Mouse (Mus musculus) CH12.LX (cell line): ENCODE measurements around the gene Cox14. TPM values are rescaled to one million over a fixed set of nuclear protein-coding genes. Genes with fewer than 3 reads are reported as not detected.

Source experiments
- DNase-seq: peaks from one replicate; pipeline ENCODE4 v3.0.0-alpha.2; 2013; ENCODE audit errors: extremely low read depth
- H3K27ac ChIP-seq: 2 replicates; pipeline ENCODE4 v1.5.1; 2012; ENCODE audit warnings: low read depth, mild to moderate bottlenecking, control low read depth, moderate library complexity; ENCODE audit not compliant: insufficient read depth
- H3K27me3 ChIP-seq: replicated peaks from 2 replicates; pipeline ENCODE3; 2012; ENCODE audit warnings: inconsistent platforms
- H3K36me3 ChIP-seq, 2 experiments: replicated peaks in 1 of 2; 2 replicates each; pipeline versions ENCODE3 to v1.6.1; 2012; ENCODE audit warnings: inconsistent platforms in 1 of 2, low read length in 1 of 2, mild to moderate bottlenecking in 1 of 2, mixed read lengths in 1 of 2, moderate library complexity in 1 of 2; ENCODE audit not compliant: control insufficient read depth in 1 of 2, insufficient read depth in 1 of 2
- H3K4me1 ChIP-seq, 2 experiments: 2 replicates each; pipeline ENCODE4 v1.6.1; 2012; ENCODE audit warnings: inconsistent platforms in 1 of 2, moderate library complexity in 1 of 2; ENCODE audit not compliant: insufficient read depth in 2 of 2, control insufficient read depth in 1 of 2
- H3K4me2 ChIP-seq: 2 replicates; pipeline ENCODE4 v1.6.1; 2012; ENCODE audit warnings: low read depth, mild to moderate bottlenecking, control low read depth; ENCODE audit not compliant: poor library complexity, insufficient read depth, severe bottlenecking
- H3K4me3 ChIP-seq, 3 experiments: fragments of 150-350 bp in 1 of 3; sonication (generic) in 1 of 3; replicated peaks in 1 of 3; 2 replicates each; pipeline versions ENCODE3 to v1.5.1; 2011 to 2012; ENCODE audit warnings: low read depth in 2 of 3, low read length in 2 of 3, mild to moderate bottlenecking in 2 of 3, moderate library complexity in 2 of 3, control low read depth in 1 of 3, improper control_type of control experiment in 1 of 3, inconsistent platforms in 1 of 3, mixed read lengths in 1 of 3; ENCODE audit not compliant: poor library complexity in 1 of 3
- H3K79me2 ChIP-seq: replicated peaks from 2 replicates; pipeline ENCODE4 v1.6.1; 2012; ENCODE audit warnings: mild to moderate bottlenecking, moderate library complexity; ENCODE audit not compliant: control insufficient read depth, poor library complexity, insufficient read depth, severe bottlenecking; ENCODE audit errors: extremely low read depth
- H3K9ac ChIP-seq: 2 replicates; pipeline ENCODE4 v1.6.1; 2012; ENCODE audit warnings: low read depth, mild to moderate bottlenecking, control low read depth, moderate library complexity; ENCODE audit not compliant: insufficient read depth
- H3K9me3 ChIP-seq: replicated peaks from 2 replicates; pipeline ENCODE3; 2012; ENCODE audit warnings: low read length, inconsistent platforms, mixed read lengths
- CTCF ChIP-seq, 2 experiments: IDR thresholded peaks in 1 of 2; conservative IDR thresholded peaks in 1 of 2; 2 replicates each; pipeline ENCODE4 v1.5.1; 2011 to 2012; ENCODE audit warnings: low read depth in 2 of 2, low read length in 2 of 2, improper control_type of control experiment in 1 of 2, inconsistent platforms in 1 of 2, mild to moderate bottlenecking in 1 of 2, moderate library complexity in 1 of 2
- GABPA ChIP-seq: IDR thresholded peaks from 2 replicates; pipeline ENCODE4 v1.6.1; 2012; ENCODE audit warnings: low read depth, low read length, improper control_type of control experiment, inconsistent platforms; ENCODE audit not compliant: insufficient replicate concordance
- KAT2A ChIP-seq: IDR thresholded peaks from 2 replicates; pipeline ENCODE4 v1.6.1; 2012; ENCODE audit warnings: low read length, improper control_type of control experiment, inconsistent platforms; ENCODE audit not compliant: insufficient replicate concordance
- MAFK ChIP-seq: IDR thresholded peaks from 2 replicates; pipeline ENCODE4 v1.6.1; 2011; ENCODE audit warnings: low read length, improper control_type of control experiment; ENCODE audit not compliant: insufficient replicate concordance
- MAX ChIP-seq: IDR thresholded peaks from 2 replicates; pipeline ENCODE4 v1.6.1; 2011; ENCODE audit warnings: low read length, improper control_type of control experiment
- NELFE ChIP-seq: IDR thresholded peaks from 2 replicates; pipeline ENCODE4 v1.6.1; 2011; ENCODE audit warnings: low read depth, low read length, improper control_type of control experiment
- NRF1 ChIP-seq: IDR thresholded peaks from 2 replicates; pipeline ENCODE4 v1.6.1; 2014; ENCODE audit warnings: low read depth, mild to moderate bottlenecking, inconsistent platforms, low read length, improper control_type of control experiment, moderate library complexity
- PAX5 ChIP-seq: IDR thresholded peaks from 2 replicates; pipeline ENCODE4 v1.6.1; 2012; ENCODE audit warnings: low read length, inconsistent platforms, mixed read lengths
- POLR2AphosphoS2 ChIP-seq: IDR thresholded peaks from 2 replicates; pipeline ENCODE4 v1.6.1; 2011; ENCODE audit warnings: low read depth, low read length, improper control_type of control experiment
- SIN3A ChIP-seq: IDR thresholded peaks from 2 replicates; pipeline ENCODE4 v1.6.1; 2012; ENCODE audit warnings: low read length, improper control_type of control experiment, inconsistent platforms
- TBP ChIP-seq: conservative IDR thresholded peaks from 2 replicates; pipeline ENCODE4 v1.6.1; 2011; ENCODE audit warnings: low read depth, low read length, improper control_type of control experiment
- TCF12 ChIP-seq: IDR thresholded peaks from 2 replicates; pipeline ENCODE4 v1.6.1; 2014; ENCODE audit warnings: low read depth, mild to moderate bottlenecking, inconsistent platforms, low read length, improper control_type of control experiment
- UBTF ChIP-seq: IDR thresholded peaks from 2 replicates; pipeline ENCODE4 v1.6.1; 2012; ENCODE audit warnings: low read depth, mild to moderate bottlenecking, inconsistent platforms, low read length, improper control_type of control experiment, moderate library complexity
- USF1 ChIP-seq: IDR thresholded peaks from 2 replicates; pipeline ENCODE4 v1.6.1; 2014; ENCODE audit warnings: low read depth, mild to moderate bottlenecking, inconsistent platforms, low read length, improper control_type of control experiment
- ZNF384 ChIP-seq: IDR thresholded peaks from 2 replicates; pipeline ENCODE4 v1.6.1; 2012; ENCODE audit warnings: low read depth, low read length, improper control_type of control experiment, inconsistent platforms
- dilution Hi-C: fragments of 300-500 bp; cut with MboI; formaldehyde crosslinking; loops from 2 replicates; pipeline ENCODE4 v1.14.3; 2020; ENCODE audit warnings: low sequenced_read_pairs; ENCODE audit not compliant: extremely low pct_unique_long_range_greater_than_20kb, extremely low pct_ligation_motif_present
- in situ Hi-C: fragments of 300-500 bp; cut with MboI; formaldehyde crosslinking; loops from 3 replicates; pipeline ENCODE4 v1.14.3; 2019; ENCODE audit warnings: low sequenced_read_pairs, low pct_ligation_motif_present, low pct_unique_long_range_greater_than_20kb, mixed read lengths
- polyA plus RNA-seq: library from polyadenylated mRNA; unstranded; fragments of >175 nt; gene quantifications from 2 replicates; pipeline ENCODE4 v1.2.1, GENCODE M21; 2012; ENCODE audit warnings: low read depth; ENCODE audit not compliant: insufficient read length
- total RNA-seq, 2 experiments: library from RNA; depleted of rRNA; stranded (reverse); fragments of 300-350 nt in 1 of 2; fragments of >200 nt in 1 of 2; gene quantifications; 2 replicates each; pipeline ENCODE4 v1.2.3; 2012 to 2014

The Cox14 gene
- total and polyA plus RNA-seq, 3 experiments = 98.8 to 140 (median 119) TPM

DNA sequence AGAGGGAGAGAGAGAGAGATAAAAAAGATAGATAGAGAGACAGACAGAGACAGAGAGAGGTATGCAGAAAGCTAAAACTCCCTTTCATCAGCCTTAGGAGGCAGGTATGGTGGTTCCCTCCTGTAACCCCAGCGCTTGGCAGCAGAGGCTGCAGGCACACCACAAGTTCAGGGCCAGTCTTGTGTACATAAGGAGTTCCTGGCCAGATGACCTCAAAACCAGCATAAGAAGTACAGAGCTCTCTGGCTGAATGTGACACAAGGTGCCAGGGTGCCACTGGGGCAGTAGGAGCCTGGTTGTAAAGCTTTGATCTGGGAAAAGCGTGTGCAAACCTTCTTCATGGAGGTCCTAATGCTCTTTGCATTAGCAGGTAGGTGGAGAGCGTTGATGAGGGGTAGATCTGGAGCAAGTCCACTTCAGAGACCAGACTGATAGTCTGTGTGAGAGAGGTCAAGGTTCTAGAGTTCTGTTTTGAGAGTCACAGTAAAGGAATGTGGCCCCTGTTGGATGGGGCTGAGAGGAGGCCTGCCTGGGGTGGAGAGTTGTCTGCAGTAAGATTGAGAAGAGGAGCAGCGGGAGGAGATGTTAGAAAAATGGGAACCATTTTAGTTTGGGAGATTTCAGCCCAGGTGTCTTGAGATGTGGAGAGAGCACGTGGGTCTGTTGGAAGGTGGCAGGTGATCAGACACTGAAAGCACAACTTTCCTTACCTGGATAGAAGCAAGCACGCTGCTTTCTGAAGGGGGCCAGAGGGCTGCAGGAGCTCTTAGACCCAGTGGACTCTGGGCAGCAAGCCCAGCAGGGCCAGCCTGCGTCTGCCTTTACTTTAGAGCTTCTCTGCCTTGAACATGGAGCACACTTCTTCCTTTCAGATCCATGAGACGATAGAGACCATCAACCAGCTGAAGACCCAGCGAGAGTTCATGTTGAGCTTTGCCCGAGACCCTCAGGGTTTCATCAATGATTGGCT is 14.9 kb upstream of the Cox14 start:
- Histone ChIP-seq H3K4me1 (peaks cover 0 to 13% of the 10 kb centered on the region in 2 experiments; a peak in 2 of 4 replicates), H3K4me3 (no peak overlapping the region), H3K79me2 (no peaks in the 10 kb centered on the region), H3K9ac (no peak overlapping the region), H3K9me3 (no peaks in the 10 kb centered on the region), H3K4me2 (no peak overlapping the region), H3K36me3 (peaks cover 67 to 90% of the 10 kb centered on the region in 2 experiments), H3K27me3 (no peaks in the 10 kb centered on the region), H3K27ac (no peak overlapping the region)
- DNase-seq = no peak
- dilution Hi-C loops (no loop called here), in situ Hi-C loops (no loop called here)
- TF ChIP-seq POLR2AphosphoS2 = no peak
- no peak for TF ChIP-seq TBP
- no peak for TF ChIP-seq CTCF (conservative IDR thresholded peaks at IDR 0.05 in 1 of 2, IDR thresholded peaks at IDR 0.05 in 1 of 2; ENCODE audit: low read depth in 2 of 2, low read length in 2 of 2)
- no peak for TF ChIP-seq MAFK
- no peak for TF ChIP-seq TCF12
- no peak for TF ChIP-seq MAX

DNA sequence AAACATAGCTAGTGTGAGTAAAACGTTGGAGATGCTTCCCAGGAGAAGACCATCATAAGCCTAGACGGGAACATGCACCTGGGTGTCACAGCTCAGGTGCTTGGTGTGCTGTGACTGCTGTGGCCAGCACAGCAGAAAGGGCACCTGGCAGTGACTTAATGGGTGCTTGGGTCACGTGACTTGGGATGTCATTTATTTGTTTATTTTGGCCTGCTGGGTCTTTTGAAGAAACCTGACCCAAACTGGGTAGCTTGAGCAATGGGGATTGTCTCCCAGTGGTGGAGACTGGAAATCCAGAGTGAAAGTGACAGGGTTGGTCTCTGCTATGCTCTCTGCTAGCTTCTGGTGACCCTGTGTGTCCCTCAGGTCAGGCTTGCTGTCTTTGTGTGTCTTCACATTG is 13.9 kb upstream of the Cox14 start:
- H3K9ac ChIP-seq = no peak overlapping the region
- dilution Hi-C loops = no loop called here
- in situ Hi-C loops = no loop called here
- H3K9me3 ChIP-seq = no peaks in the 10 kb centered on the region
- no peak for DNase-seq
- no peaks in the 10 kb centered on the region for H3K27me3 ChIP-seq
- H3K4me3 ChIP-seq = no peak overlapping the region
- no peak overlapping the region for H3K4me2 ChIP-seq
- H3K27ac ChIP-seq = no peak overlapping the region
- peaks cover 0 to 13% of the 10 kb centered on the region in 2 experiments; a peak in 2 of 4 replicates for H3K4me1 ChIP-seq
- no peaks in the 10 kb centered on the region for H3K79me2 ChIP-seq
- peaks cover 63 to 91% of the 10 kb centered on the region in 2 experiments for H3K36me3 ChIP-seq
- TF ChIP-seq USF1 (no peak), ZNF384 (no peak), UBTF (no peak), SIN3A (no peak), NRF1 (no peak), MAFK (no peak), PAX5 (no peak), GABPA (no peak), NELFE (no peak), KAT2A (no peak)
